Mouse (Mus musculus): ENCODE data around the gene Gucd1.
"Not testable (repeated sequence)": the region's sequence is repeated elsewhere in the genome, so short reads cannot be mapped to it uniquely, and the experiment has no call there.

GRCm38 (mm10) chr10:75364214-75364690 is 153.5 kb downstream of the Gucd1 start:
- not testable (repeated sequence) for TF ChIP-seq CTCF (IDR thresholded peaks at IDR 0.05; ENCODE audit: control insufficient read depth, insufficient read depth, low read length); POLR2A (IDR thresholded peaks at IDR 0.05; ENCODE audit: borderline replicate concordance, control insufficient read depth, low read depth, low read length)
